Mouse (Mus musculus): ENCODE results near the gene Depdc1b. TPM values are rescaled to one million over a fixed set of nuclear protein-coding genes. Genes with fewer than 3 reads are reported as not detected.

The Depdc1b gene
- polyA plus RNA-seq (2012; rRNA removed), result 0.47 and 0.82 TPM in 2 replicates

- Histone ChIP-seq H3K4me3 (ENCODE audit: low read depth, low read length) (peak within 1 kb of the TSS; percentile 97), H3K27ac (ENCODE audit: insufficient read depth, low read depth, low read length) (peak within 1 kb of the TSS; percentile 93), H3K27me3 (ENCODE audit: control insufficient read depth, insufficient read depth, low read length) (no peaks in the 10 kb centered on the region), H3K4me1 (ENCODE audit: control insufficient read depth, insufficient read depth, insufficient read length, low read length) (no peaks in the 10 kb centered on the region; the same call in 1 of the 2 replicates), H3K36me3 (ENCODE audit: control insufficient read depth, insufficient read depth, low read length) (no peaks in the 10 kb centered on the region)
- under 1% methylated on average over 48 of the region's 48 CpGs for WGBS
- 0 out of 2 replicates have a peak, but pooled peaks have one; percentile 19 for TF ChIP-seq POLR2A (IDR thresholded peaks at IDR 0.05; ENCODE audit: low read depth, low read length)
- TF ChIP-seq CTCF (IDR thresholded peaks at IDR 0.05; ENCODE audit: extremely low read depth, insufficient read length, insufficient replicate concordance, low read depth, low read length), result no peak
These were observed at the start of gene Depdc1b for GRCm38 (mm10) chr13:108315702-108316486. Depdc1b (plus strand) TSS chr13:108316332.

GRCm38 (mm10) chr13:108267841-108268634 lies 48.1 kb upstream of the Depdc1b start:
- Histone ChIP-seq H3K27ac (ENCODE audit: insufficient read depth, low read depth, low read length) (0 out of 2 replicates have a peak overlapping the region, but pooled peaks have one; percentile 15), H3K4me1 (ENCODE audit: control insufficient read depth, insufficient read depth, insufficient read length, low read length) (peaks cover 4% of the 10 kb centered on the region), H3K4me3 (ENCODE audit: low read depth, low read length) (no peak overlapping the region), H3K27me3 (ENCODE audit: control insufficient read depth, insufficient read depth, low read length) (no peaks in the 10 kb centered on the region), H3K36me3 (ENCODE audit: control insufficient read depth, insufficient read depth, low read length) (peaks cover 10% of the 10 kb centered on the region)
- 66% methylated on average over 9 of the region's 9 CpGs for WGBS
- TF ChIP-seq POLR2A (IDR thresholded peaks at IDR 0.05; ENCODE audit: low read depth, low read length) (no peak), CTCF (IDR thresholded peaks at IDR 0.05; ENCODE audit: extremely low read depth, insufficient read length, insufficient replicate concordance, low read depth, low read length) (no peak)

GRCm38 (mm10) chr13:108271458-108272148 lies 44.5 kb upstream of the Depdc1b start:
- WGBS, result 20% methylated on average over 7 of the region's 7 CpGs
- Histone ChIP-seq H3K27ac (ENCODE audit: insufficient read depth, low read depth, low read length) (no peak overlapping the region), H3K4me3 (ENCODE audit: low read depth, low read length) (no peak overlapping the region), H3K36me3 (ENCODE audit: control insufficient read depth, insufficient read depth, low read length) (peaks cover 20% of the 10 kb centered on the region), H3K4me1 (ENCODE audit: control insufficient read depth, insufficient read depth, insufficient read length, low read length) (peaks cover 4% of the 10 kb centered on the region), H3K27me3 (ENCODE audit: control insufficient read depth, insufficient read depth, low read length) (no peaks in the 10 kb centered on the region)
- TF ChIP-seq POLR2A (IDR thresholded peaks at IDR 0.05; ENCODE audit: low read depth, low read length) (no peak), CTCF (IDR thresholded peaks at IDR 0.05; ENCODE audit: extremely low read depth, insufficient read length, insufficient replicate concordance, low read depth, low read length) (no peak)

GRCm38 (mm10) chr13:108272332-108272731 lies 43.8 kb upstream of the Depdc1b start:
- peaks cover 20% of the 10 kb centered on the region for H3K36me3 ChIP-seq (ENCODE audit: control insufficient read depth, insufficient read depth, low read length)
- H3K27ac ChIP-seq (ENCODE audit: insufficient read depth, low read depth, low read length), result no peak overlapping the region
- H3K4me3 ChIP-seq (ENCODE audit: low read depth, low read length), result no peak overlapping the region
- no peaks in the 10 kb centered on the region for H3K27me3 ChIP-seq (ENCODE audit: control insufficient read depth, insufficient read depth, low read length)
- peaks cover 4% of the 10 kb centered on the region for H3K4me1 ChIP-seq (ENCODE audit: control insufficient read depth, insufficient read depth, insufficient read length, low read length)
- 75% methylated on average over 8 of the region's 8 CpGs for WGBS
- TF ChIP-seq POLR2A (IDR thresholded peaks at IDR 0.05; ENCODE audit: low read depth, low read length) (no peak), CTCF (IDR thresholded peaks at IDR 0.05; ENCODE audit: extremely low read depth, insufficient read length, insufficient replicate concordance, low read depth, low read length) (no peak)

DNA sequence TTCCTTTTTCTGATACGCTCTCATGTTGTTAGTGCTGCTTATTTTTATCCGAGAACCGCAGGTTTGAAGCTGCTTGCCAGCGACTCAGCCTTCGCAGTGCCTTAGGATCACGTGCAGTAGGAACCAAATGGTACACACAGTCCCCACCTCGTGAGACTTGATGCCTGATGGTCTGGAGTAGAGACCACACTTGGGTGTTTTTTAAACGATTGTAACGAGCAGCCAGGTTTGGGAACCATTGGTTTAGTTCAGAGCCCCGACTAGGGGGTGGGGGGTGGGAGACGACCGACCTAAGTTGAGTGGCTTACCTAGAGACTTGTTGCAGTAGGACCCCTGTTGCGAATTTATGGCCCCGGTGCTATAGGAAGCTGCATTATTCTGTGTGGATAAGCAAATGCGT lies 43.1 kb upstream of the Depdc1b start:
- no peaks in the 10 kb centered on the region for H3K27me3 ChIP-seq (ENCODE audit: control insufficient read depth, insufficient read depth, low read length)
- peaks cover 4% of the 10 kb centered on the region for H3K4me1 ChIP-seq (ENCODE audit: control insufficient read depth, insufficient read depth, insufficient read length, low read length)
- H3K27ac ChIP-seq (ENCODE audit: insufficient read depth, low read depth, low read length), result no peak overlapping the region
- 88% methylated on average over 15 of the region's 15 CpGs for WGBS
- TF ChIP-seq CTCF (IDR thresholded peaks at IDR 0.05; ENCODE audit: extremely low read depth, insufficient read length, insufficient replicate concordance, low read depth, low read length) (no peak), POLR2A (IDR thresholded peaks at IDR 0.05; ENCODE audit: low read depth, low read length) (no peak)
- H3K36me3 ChIP-seq (ENCODE audit: control insufficient read depth, insufficient read depth, low read length), result peaks cover 15% of the 10 kb centered on the region
- H3K4me3 ChIP-seq (ENCODE audit: low read depth, low read length), result no peak overlapping the region

DNA sequence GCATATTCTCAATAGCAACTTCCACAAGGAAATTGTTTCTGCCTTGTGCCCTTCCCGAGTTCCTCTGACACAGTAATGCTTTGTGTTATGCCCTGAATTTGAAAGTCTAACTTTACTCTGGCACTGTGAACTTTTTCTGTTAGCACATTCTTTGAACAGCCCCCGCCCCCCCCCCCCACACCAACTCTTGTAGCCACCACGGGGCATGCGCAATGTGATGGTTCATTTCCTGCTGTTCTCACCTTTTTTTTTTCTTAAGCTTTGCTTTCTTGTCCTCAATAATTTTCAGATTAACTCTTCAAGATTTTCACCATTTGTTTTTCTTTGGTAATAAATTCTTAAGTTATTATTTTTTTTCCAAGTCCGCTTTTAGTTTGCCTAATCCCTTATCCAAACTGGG lies 42.7 kb upstream of the Depdc1b start:
- TF ChIP-seq POLR2A (IDR thresholded peaks at IDR 0.05; ENCODE audit: low read depth, low read length) (no peak), CTCF (IDR thresholded peaks at IDR 0.05; ENCODE audit: extremely low read depth, insufficient read length, insufficient replicate concordance, low read depth, low read length) (no peak)
- H3K4me1 ChIP-seq (ENCODE audit: control insufficient read depth, insufficient read depth, insufficient read length, low read length), result peaks cover 4% of the 10 kb centered on the region
- WGBS, result 74% methylated on average over 5 of the region's 5 CpGs

More for the DNA sequence above, 42.7 kb upstream of the Depdc1b start:
- no peak overlapping the region for H3K4me3 ChIP-seq (ENCODE audit: low read depth, low read length)
- peaks cover 15% of the 10 kb centered on the region for H3K36me3 ChIP-seq (ENCODE audit: control insufficient read depth, insufficient read depth, low read length)
- H3K27ac ChIP-seq (ENCODE audit: insufficient read depth, low read depth, low read length), result no peak overlapping the region
- H3K27me3 ChIP-seq (ENCODE audit: control insufficient read depth, insufficient read depth, low read length), result no peaks in the 10 kb centered on the region

Data from small intestine, adult 2 months (tissue).